15 mouse cellular contexts compared by ENCODE assay signal in genomic region chr1:154715596-154715995, GRCm38 (mm10).
"Had no signal": no experiment of that assay in that cellular context is flagged by ENCODE, and none has a peak within 500 bp of the region (broad histone marks: within the 10 kb centered on the region; RNA-seq: fewer than 3 reads in every experiment).

No protein-coding gene starts in this region.

- H3K4me3 ChIP-seq: lung, embryonic 15.5 days; megakaryocyte, embryonic 14.5 days; midbrain, embryonic 13.5 days; midbrain, embryonic 15.5 days; neural tube, embryonic 12.5 days had no signal

- H3K27ac ChIP-seq: lung, embryonic 15.5 days; macrophage; midbrain, embryonic 13.5 days; midbrain, embryonic 15.5 days; neural tube, embryonic 12.5 days had no signal

- H3K36me3 ChIP-seq: lung, embryonic 15.5 days; midbrain, embryonic 13.5 days; midbrain, embryonic 15.5 days; neural tube, embryonic 12.5 days had no signal

- DNase-seq: liver, postnatal 0 days; lung, adult 2 months; lung, postnatal 14 days; lung, postnatal 36 days; right cerebral cortex, postnatal 14 days; spleen, adult 18-20 months; thymus, adult 18-20 months; thymus, postnatal 14 days; thymus, postnatal 36 days had no signal

- H3K27me3 ChIP-seq: lung, embryonic 15.5 days; midbrain, embryonic 13.5 days; midbrain, embryonic 15.5 days; neural tube, embryonic 12.5 days had no signal

- H3K4me1 ChIP-seq: lung, embryonic 15.5 days; neural tube, embryonic 12.5 days had no signal

- H3K9ac ChIP-seq: liver, postnatal 0 days; lung, embryonic 15.5 days; midbrain, embryonic 13.5 days; midbrain, embryonic 15.5 days; neural tube, embryonic 12.5 days had no signal
